Mouse (Mus musculus) intestine, embryonic 14.5 days (tissue): ENCODE measurements around the gene Crxos. TPM values are rescaled to one million over a fixed set of nuclear protein-coding genes. Genes with fewer than 3 reads are reported as not detected.
"Not testable (repeated sequence)": the region's sequence is repeated elsewhere in the genome, so short reads cannot be mapped to it uniquely, and the experiment has no call there.

Source experiments
- ATAC-seq: fragments of 200-750 bp; cut with Nextera tagmentation; replicated peaks from 2 replicates; pipeline ENCODE4 v1.8.0; 2017; ENCODE audit warnings: low read depth, moderate number of reproducible peaks, moderate TSS enrichment, moderate library complexity; ENCODE audit not compliant: low FRiP score, low TSS enrichment
- DNase-seq: peaks from one replicate; pipeline ENCODE4 v3.0.0-alpha.2; 2018; ENCODE audit warnings: low spot score
- H3K27ac ChIP-seq: fragments of 300-500 bp; sonication (generic); 2 replicates; pipeline ENCODE4 v1.5.1; 2014; ENCODE audit warnings: low read depth, mild to moderate bottlenecking, control low read depth
- H3K27me3 ChIP-seq: fragments of 300-500 bp; sonication (generic); replicated peaks from 2 replicates; pipeline ENCODE4 v1.6.1; 2014; ENCODE audit warnings: low read length, control low read depth; ENCODE audit not compliant: control insufficient read depth, insufficient read depth
- H3K36me3 ChIP-seq: fragments of 300-500 bp; sonication (generic); 2 replicates; pipeline ENCODE4 v1.6.1; 2014; ENCODE audit warnings: low read length, control low read depth; ENCODE audit not compliant: control insufficient read depth, insufficient read depth
- H3K4me1 ChIP-seq: fragments of 300-500 bp; sonication (generic); replicated peaks from 2 replicates; pipeline ENCODE4 v1.6.1; 2014; ENCODE audit warnings: low read length, control low read depth, mixed read lengths; ENCODE audit not compliant: control insufficient read depth, insufficient read depth
- H3K4me2 ChIP-seq: fragments of 300-500 bp; sonication (generic); 2 replicates; pipeline ENCODE4 v1.6.1; 2014; ENCODE audit warnings: low read length
- H3K4me3 ChIP-seq: fragments of 300-500 bp; sonication (generic); 2 replicates; pipeline ENCODE4 v1.5.1; 2014; ENCODE audit warnings: low read depth, low read length, control low read depth, mixed read lengths
- H3K9ac ChIP-seq: fragments of 300-500 bp; sonication (generic); 2 replicates; pipeline ENCODE4 v1.6.1; 2014; ENCODE audit warnings: mild to moderate bottlenecking, low read length
- H3K9me3 ChIP-seq: fragments of 300-500 bp; sonication (generic); 2 replicates; pipeline ENCODE4 v1.6.1; 2016; ENCODE audit warnings: low read length, control low read depth; ENCODE audit not compliant: control insufficient read depth
- WGBS: fragments of 180-500 bp; shearing (Covaris S2); extraction: QIAGEN DNeasy Blood & Tissue Kit; methylation state at CpG from one replicate; pipeline ENCODE4 v1.1.7; 2014; 5-methylcytosine and 5-hydroxymethylcytosine counted together
- polyA plus RNA-seq: library from polyadenylated mRNA; unstranded; fragments of >200 nt; fragmentation: Nextera tagmentation; extraction: Ambion mirVana; gene quantifications from 2 replicates; pipeline ENCODE4 v1.2.1, GENCODE M21; 2014

Gene Crxos
- polyA plus RNA-seq, 1 experiment from 2014 or later = not detected

- Histone ChIP-seq H3K4me2 (no peak overlapping the region), H3K9me3 (no peaks in the 10 kb centered on the region), H3K9ac (no peak overlapping the region), H3K36me3 (no peaks in the 10 kb centered on the region), H3K27me3 (no peaks in the 10 kb centered on the region), H3K4me3 (no peak overlapping the region), H3K27ac (no peak overlapping the region), H3K4me1 (no peaks in the 10 kb centered on the region)
- 75% methylated on average over 9 of the region's 9 CpGs for WGBS
- ATAC-seq (no peak), DNase-seq (no peak)
Observed at GRCm38 (mm10) chr7:15901366-15902048, 19.1 kb downstream of the Crxos start.

- Histone ChIP-seq H3K27me3 (no peaks in the 10 kb centered on the region), H3K9ac (no peak overlapping the region), H3K4me2 (no peak overlapping the region), H3K36me3 (no peaks in the 10 kb centered on the region), H3K4me3 (no peak overlapping the region), H3K9me3 (no peaks in the 10 kb centered on the region), H3K27ac (no peak overlapping the region), H3K4me1 (no peaks in the 10 kb centered on the region)
- ATAC-seq (no peak), DNase-seq (no peak)
- WGBS = 80% methylated on average over 7 of the region's 7 CpGs
Observed at GRCm38 (mm10) chr7:15905861-15906260, 23.4 kb downstream of the Crxos start.

- Histone ChIP-seq H3K4me3 (no peak overlapping the region), H3K36me3 (no peaks in the 10 kb centered on the region), H3K27ac (no peak overlapping the region), H3K27me3 (no peaks in the 10 kb centered on the region), H3K4me1 (no peaks in the 10 kb centered on the region), H3K9ac (no peak overlapping the region), H3K4me2 (no peak overlapping the region), H3K9me3 (no peaks in the 10 kb centered on the region)
- WGBS = 81% methylated on average over 1 of the region's 1 CpGs
- no peak for ATAC-seq
- no peak for DNase-seq
Observed at GRCm38 (mm10) chr7:15906602-15907001, 24.2 kb downstream of the Crxos start.

- no peak overlapping the region for H3K27ac ChIP-seq
- no peaks in the 10 kb centered on the region for H3K4me1 ChIP-seq
- WGBS = 83% methylated on average over 8 of the region's 8 CpGs
- H3K4me3 ChIP-seq = no peak overlapping the region
- DNase-seq = no peak
- H3K27me3 ChIP-seq = no peaks in the 10 kb centered on the region
- ATAC-seq = no peak
- no peaks in the 10 kb centered on the region for H3K36me3 ChIP-seq
- H3K4me2 ChIP-seq = no peak overlapping the region
- no peaks in the 10 kb centered on the region for H3K9me3 ChIP-seq
- H3K9ac ChIP-seq = no peak overlapping the region
Observed at GRCm38 (mm10) chr7:15907971-15908590, 25.7 kb downstream of the Crxos start.

GRCm38 (mm10) chr7:15910521-15910920 lies 28.1 kb downstream of the Crxos start:
- H3K27ac ChIP-seq = no peak overlapping the region
- H3K4me2 ChIP-seq = no peak overlapping the region
- H3K4me1 ChIP-seq = no peaks in the 10 kb centered on the region
- H3K4me3 ChIP-seq = no peak overlapping the region
- 85% methylated on average over 5 of the region's 5 CpGs for WGBS
- no peak overlapping the region for H3K9ac ChIP-seq
- ATAC-seq (no peak), DNase-seq (no peak)
- H3K27me3 ChIP-seq = no peaks in the 10 kb centered on the region
- H3K36me3 ChIP-seq = no peaks in the 10 kb centered on the region
- H3K9me3 ChIP-seq = no peaks in the 10 kb centered on the region

- H3K4me2 ChIP-seq = no peak overlapping the region
- no peaks in the 10 kb centered on the region for H3K27me3 ChIP-seq
- ATAC-seq = peak; percentile 26; the same call in 1 of the 2 replicates
- peak; percentile 91 for DNase-seq
- no peak overlapping the region for H3K27ac ChIP-seq
- no peak overlapping the region for H3K9ac ChIP-seq
- H3K4me1 ChIP-seq = no peaks in the 10 kb centered on the region
- H3K4me3 ChIP-seq = no peak overlapping the region
- 4% methylated on average over 4 of the region's 4 CpGs for WGBS
- H3K36me3 ChIP-seq = peaks cover 7% of the 10 kb centered on the region
- H3K9me3 ChIP-seq = no peaks in the 10 kb centered on the region
Observed at GRCm38 (mm10) chr7:15912183-15912582, 29.8 kb downstream of the Crxos start.

GRCm38 (mm10) chr7:15914252-15914651 lies 31.8 kb downstream of the Crxos start:
- DNase-seq = peak; percentile 64
- 32% methylated on average over 2 of the region's 2 CpGs for WGBS

GRCm38 (mm10) chr7:15914751-15915150 lies 32.3 kb downstream of the Crxos start:
- DNase-seq (no peak), ATAC-seq (no peak)
- Histone ChIP-seq H3K4me1 (no peaks in the 10 kb centered on the region), H3K9me3 (no peaks in the 10 kb centered on the region), H3K9ac (no peak overlapping the region), H3K4me2 (no peak overlapping the region), H3K27me3 (no peaks in the 10 kb centered on the region), H3K36me3 (peaks cover 28% of the 10 kb centered on the region), H3K4me3 (no peak overlapping the region), H3K27ac (no peak overlapping the region)
- WGBS = 91% methylated on average over 2 of the region's 2 CpGs

More at GRCm38 (mm10) chr7:15914252-15914651, 31.8 kb downstream of the Crxos start:
- H3K4me3 ChIP-seq = no peak overlapping the region
- no peak overlapping the region for H3K4me2 ChIP-seq
- no peak overlapping the region for H3K9ac ChIP-seq
- H3K4me1 ChIP-seq = no peaks in the 10 kb centered on the region
- no peaks in the 10 kb centered on the region for H3K27me3 ChIP-seq
- no peaks in the 10 kb centered on the region for H3K9me3 ChIP-seq
- no peak overlapping the region for H3K27ac ChIP-seq
- peaks cover 23% of the 10 kb centered on the region for H3K36me3 ChIP-seq
- no peak for ATAC-seq

- not testable (repeated sequence) for H3K9ac ChIP-seq, H3K4me2 ChIP-seq, H3K27me3 ChIP-seq, H3K9me3 ChIP-seq, H3K4me1 ChIP-seq, DNase-seq, H3K4me3 ChIP-seq, H3K27ac ChIP-seq, ATAC-seq
- peaks cover 36% of the 10 kb centered on the region for H3K36me3 ChIP-seq
- 90% methylated on average over 4 of the region's 4 CpGs for WGBS
Observed at GRCm38 (mm10) chr7:15915695-15916094, 33.3 kb downstream of the Crxos start.
